Mouse (Mus musculus) hindbrain, embryonic 16.5 days (tissue): ENCODE data around the gene Mydgf. TPM values are rescaled to one million over a fixed set of nuclear protein-coding genes. Genes with fewer than 3 reads are reported as not detected.

ENCODE experiments used
- ATAC-seq: fragments of 200-750 bp; cut with Nextera tagmentation; 2 replicates; pipeline ENCODE4 v1.8.0; 2017; ENCODE audit warnings: moderate TSS enrichment, moderate library complexity
- H3K27ac ChIP-seq: fragments of 300-500 bp; sonication (generic); 2 replicates; pipeline ENCODE4 v1.5.1; 2014; ENCODE audit warnings: low read depth, mild to moderate bottlenecking, control low read depth, low read length, moderate library complexity
- H3K27me3 ChIP-seq: fragments of 300-500 bp; sonication (generic); replicated peaks from 2 replicates; pipeline ENCODE4 v1.6.1; 2014; ENCODE audit warnings: low read length; ENCODE audit not compliant: control insufficient read depth, insufficient read depth
- H3K36me3 ChIP-seq: fragments of 300-500 bp; sonication (generic); 2 replicates; pipeline ENCODE4 v1.6.1; 2014; ENCODE audit warnings: mild to moderate bottlenecking, low read length, moderate library complexity, mixed read lengths; ENCODE audit not compliant: control insufficient read depth, insufficient read depth
- H3K4me1 ChIP-seq: fragments of 300-500 bp; sonication (generic); 2 replicates; pipeline ENCODE4 v1.6.1; 2014; ENCODE audit warnings: low read depth, low read length; ENCODE audit not compliant: control insufficient read depth, insufficient read depth
- H3K4me2 ChIP-seq: fragments of 300-500 bp; sonication (generic); 2 replicates; pipeline ENCODE4 v1.6.1; 2014; ENCODE audit warnings: mild to moderate bottlenecking, low read length, control low read depth, moderate library complexity
- H3K4me3 ChIP-seq: fragments of 300-500 bp; sonication (generic); 2 replicates; pipeline ENCODE4 v1.5.1; 2014; ENCODE audit warnings: mild to moderate bottlenecking, low read length, control low read depth, moderate library complexity
- H3K9ac ChIP-seq: fragments of 300-500 bp; sonication (generic); 2 replicates; pipeline ENCODE4 v1.6.1; 2014; ENCODE audit warnings: low read depth, mild to moderate bottlenecking, control low read depth, low read length, moderate library complexity
- H3K9me3 ChIP-seq: fragments of 300-500 bp; sonication (generic); 2 replicates; pipeline ENCODE4 v1.6.1; 2014; ENCODE audit warnings: mild to moderate bottlenecking, low read length, moderate library complexity; ENCODE audit not compliant: control insufficient read depth
- WGBS: fragments of 180-500 bp; shearing (Covaris S2); extraction: QIAGEN DNeasy Blood & Tissue Kit; methylation state at CpG from one replicate; pipeline ENCODE4 v1.1.7; 2014; 5-methylcytosine and 5-hydroxymethylcytosine counted together
- microRNA-seq: library from miRNA; unstranded; fragments of <30 nt; microRNA quantifications from one replicate; pipeline ENCODE4, GENCODE M21; 2017
- polyA plus RNA-seq: library from polyadenylated mRNA; unstranded; fragments of >200 nt; fragmentation: Nextera tagmentation; extraction: Ambion mirVana; gene quantifications from 2 replicates; pipeline ENCODE4 v1.2.1, GENCODE M21; 2015

The Mydgf gene
- polyA plus RNA-seq, 1 experiment from 2014 or later: 88.4 TPM

DNA sequence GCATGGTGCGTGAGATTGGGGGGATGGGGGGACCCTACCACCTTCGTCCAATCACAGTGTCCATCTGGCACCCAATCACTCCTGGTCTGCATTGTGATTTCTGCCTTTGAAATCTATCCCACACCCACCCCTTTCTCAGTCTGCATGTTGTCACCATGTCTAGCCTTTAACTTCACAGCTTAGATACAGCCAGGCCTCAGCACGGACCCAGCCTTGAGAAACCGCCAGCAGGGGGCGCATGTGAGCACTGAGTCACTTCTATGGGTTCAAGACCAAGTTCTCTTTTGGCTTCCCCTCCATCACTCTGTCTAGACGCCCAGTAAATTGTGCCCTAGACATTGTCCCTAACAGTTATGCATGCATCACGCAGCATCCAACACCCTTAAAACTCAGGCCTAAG is 51.9 kb downstream of the Mydgf start:
- H3K36me3 ChIP-seq: peaks cover 22% of the 10 kb centered on the region
- H3K9ac ChIP-seq: no peak overlapping the region
- 38% methylated on average over 7 of the region's 7 CpGs for WGBS
- no peak overlapping the region for H3K27ac ChIP-seq
- H3K27me3 ChIP-seq: no peaks in the 10 kb centered on the region
- H3K4me2 ChIP-seq: no peak overlapping the region
- ATAC-seq: peak; percentile 25
- peaks cover 8% of the 10 kb centered on the region; the same call in 1 of the 2 replicates for H3K4me1 ChIP-seq
- H3K4me3 ChIP-seq: no peak overlapping the region
- no peaks in the 10 kb centered on the region for H3K9me3 ChIP-seq

- no peak for ATAC-seq
- no peak overlapping the region for H3K4me3 ChIP-seq
- H3K27ac ChIP-seq: no peak overlapping the region
- H3K4me2 ChIP-seq: no peak overlapping the region
- no peak overlapping the region for H3K9ac ChIP-seq
- H3K27me3 ChIP-seq: no peaks in the 10 kb centered on the region
- 95% methylated on average over 10 of the region's 10 CpGs for WGBS
- H3K4me1 ChIP-seq: peaks cover 8% of the 10 kb centered on the region; the same call in 1 of the 2 replicates
- no peaks in the 10 kb centered on the region for H3K9me3 ChIP-seq
- H3K36me3 ChIP-seq: peaks cover 29% of the 10 kb centered on the region
Observed at GRCm38 (mm10) chr17:56131136-56131535, 52.6 kb downstream of the Mydgf start.

GRCm38 (mm10) chr17:56128246-56128645 is 55.5 kb downstream of the Mydgf start:
- no peak for ATAC-seq
- no peak overlapping the region for H3K9ac ChIP-seq
- WGBS: 72% methylated on average over 15 of the region's 15 CpGs

DNA sequence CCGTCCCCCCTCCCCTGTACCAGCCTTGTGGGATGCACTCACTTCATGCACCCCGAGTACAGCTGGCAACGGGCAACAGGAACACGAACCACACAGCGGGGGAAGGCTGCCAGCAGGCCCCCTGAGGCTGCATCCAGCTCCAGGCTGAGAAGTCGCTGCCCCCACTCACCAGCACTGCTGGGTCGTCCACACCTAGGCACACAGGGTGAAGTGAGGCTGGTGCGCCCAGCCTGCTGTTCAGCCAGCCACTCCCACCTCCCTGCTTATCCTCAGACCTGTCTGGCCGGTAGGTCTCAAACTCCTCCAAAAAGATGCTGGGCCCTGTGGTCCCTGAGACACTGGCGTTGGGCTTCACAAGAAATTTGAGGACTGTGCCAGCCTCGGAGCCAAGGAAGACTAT is 57.5 kb downstream of the Mydgf start:
- 78% methylated on average over 11 of the region's 11 CpGs for WGBS
- H3K27me3 ChIP-seq: peaks cover 31% of the 10 kb centered on the region
- ATAC-seq: no peak

More at GRCm38 (mm10) chr17:56128246-56128645, 55.5 kb downstream of the Mydgf start:
- Histone ChIP-seq H3K27ac (no peak overlapping the region), H3K9me3 (peaks cover under 1% of the 10 kb centered on the region; the same call in 1 of the 2 replicates), H3K36me3 (peaks cover 50% of the 10 kb centered on the region), H3K4me1 (no peaks in the 10 kb centered on the region; the same call in 1 of the 2 replicates), H3K4me3 (no peak overlapping the region), H3K27me3 (peaks cover 11% of the 10 kb centered on the region), H3K4me2 (no peak overlapping the region)

More for the DNA sequence above, 57.5 kb downstream of the Mydgf start:
- H3K4me2 ChIP-seq: no peak overlapping the region
- no peak overlapping the region for H3K4me3 ChIP-seq
- H3K9ac ChIP-seq: no peak overlapping the region
- no peaks in the 10 kb centered on the region; the same call in 1 of the 2 replicates for H3K4me1 ChIP-seq
- H3K36me3 ChIP-seq: peaks cover 60% of the 10 kb centered on the region
- H3K9me3 ChIP-seq: peaks cover 14% of the 10 kb centered on the region
- H3K27ac ChIP-seq: no peak overlapping the region

Small RNAs within 50 kb of the gene (microRNA-seq; reads per million reads assigned to microRNA genes)
- not detected for gene Gm44397

Other genes starting within 250 kb of the Mydgf start
- gene Zfp119b, start 234.4 kb downstream of the Mydgf start, polyA plus RNA-seq: 6.9 and 8.7 TPM in 2 replicates
- gene Ebi3, start 231.3 kb downstream of the Mydgf start, polyA plus RNA-seq: 6.3 and 7.2 TPM in 2 replicates
- gene Yju2, start 224.8 kb downstream of the Mydgf start, polyA plus RNA-seq: 20.5 and 23.2 TPM in 2 replicates
- gene Shd, start 213.5 kb downstream of the Mydgf start, polyA plus RNA-seq: 177 and 182 TPM in 2 replicates
- gene Fsd1, start 197.4 kb downstream of the Mydgf start, polyA plus RNA-seq: 227 and 252 TPM in 2 replicates
- 6.5 and 6.8 TPM in 2 replicates for gene Stap2, start 178.3 kb downstream of the Mydgf start, polyA plus RNA-seq
- gene Mpnd, start 178.2 kb downstream of the Mydgf start, polyA plus RNA-seq: 119 and 127 TPM in 2 replicates
- 106 and 112 TPM in 2 replicates for gene Sh3gl1, start 147.3 kb downstream of the Mydgf start, polyA plus RNA-seq
- gene Chaf1a, start 143.5 kb downstream of the Mydgf start, polyA plus RNA-seq: 4.5 and 6.7 TPM in 2 replicates
- 77.6 and 79.5 TPM in 2 replicates for gene Ubxn6, start 108.9 kb downstream of the Mydgf start, polyA plus RNA-seq
- gene Hdgfl2, start 104.3 kb downstream of the Mydgf start, polyA plus RNA-seq: 125 and 136 TPM in 2 replicates
- 0.07 and 0.10 TPM in 2 replicates for gene Plin4, start 74.1 kb downstream of the Mydgf start, polyA plus RNA-seq
- gene Plin5, start 66.3 kb downstream of the Mydgf start, polyA plus RNA-seq: 2.4 and 3.4 TPM in 2 replicates
- gene Lrg1, start 61.9 kb downstream of the Mydgf start, polyA plus RNA-seq: 0.68 and 0.91 TPM in 2 replicates
- 12.5 and 12.7 TPM in 2 replicates for gene Sema6b, start 43.6 kb downstream of the Mydgf start, polyA plus RNA-seq
- 9.1 and 9.9 TPM in 2 replicates for gene Tnfaip8l1, start 21.4 kb downstream of the Mydgf start, polyA plus RNA-seq
- gene Dpp9, start 35.0 kb upstream of the Mydgf start, polyA plus RNA-seq: 21.0 and 29.3 TPM in 2 replicates
- gene Fem1a, start 72.9 kb upstream of the Mydgf start, polyA plus RNA-seq: 17.4 and 18.2 TPM in 2 replicates
- gene Ticam1, start 92.9 kb upstream of the Mydgf start, polyA plus RNA-seq: 1.5 and 1.9 TPM in 2 replicates
- 15.5 and 21.1 TPM in 2 replicates for gene Plin3, start 109.0 kb upstream of the Mydgf start, polyA plus RNA-seq
- not detected in 2 replicates for gene Arrdc5, start 116.4 kb upstream of the Mydgf start, polyA plus RNA-seq
- 23.3 and 28.2 TPM in 2 replicates for gene Uhrf1, start 119.4 kb upstream of the Mydgf start, polyA plus RNA-seq
- 53.5 and 70.3 TPM in 2 replicates for gene Kdm4b, start 142.1 kb upstream of the Mydgf start, polyA plus RNA-seq